Mouse (Mus musculus) forebrain, postnatal 0 days (tissue): Measurements from ENCODE around the gene Cacna1b. TPM values are rescaled to one million over a fixed set of nuclear protein-coding genes. Genes with fewer than 3 reads are reported as not detected.

Experiments used
- ATAC-seq: fragments of 200-750 bp; cut with Nextera tagmentation; 2 replicates; pipeline ENCODE4 v1.8.0; 2017; ENCODE audit warnings: mild to moderate bottlenecking, moderate library complexity
- DNase-seq: peaks from one replicate; pipeline ENCODE4 v3.0.0-alpha.2; 2015
- H3K27ac ChIP-seq: fragments of 300-500 bp; sonication (generic); 2 replicates; pipeline ENCODE4 v1.5.1; 2014; ENCODE audit warnings: low read depth, mild to moderate bottlenecking, antibody characterized with exemption, low read length, moderate library complexity, mixed read lengths
- H3K27me3 ChIP-seq: fragments of 300-500 bp; sonication (generic); 2 replicates; pipeline ENCODE4 v1.6.1; 2014; ENCODE audit warnings: mild to moderate bottlenecking, low read length, mixed read lengths; ENCODE audit not compliant: insufficient read depth
- H3K36me3 ChIP-seq: fragments of 300-500 bp; sonication (generic); 2 replicates; pipeline ENCODE4 v1.6.1; 2014; ENCODE audit warnings: mild to moderate bottlenecking, moderate library complexity; ENCODE audit not compliant: insufficient read depth
- H3K4me1 ChIP-seq: fragments of 300-500 bp; sonication (generic); 2 replicates; pipeline ENCODE4 v1.6.1; 2014; ENCODE audit warnings: antibody characterized with exemption; ENCODE audit not compliant: insufficient read depth
- H3K4me2 ChIP-seq: fragments of 300-500 bp; sonication (generic); 2 replicates; pipeline ENCODE4 v1.6.1; 2014; ENCODE audit warnings: low read depth, mild to moderate bottlenecking, moderate library complexity
- H3K4me3 ChIP-seq: fragments of 300-500 bp; sonication (generic); 2 replicates; pipeline ENCODE4 v1.5.1; 2014; ENCODE audit warnings: low read depth, low read length, mixed read lengths
- H3K9ac ChIP-seq: fragments of 300-500 bp; sonication (generic); 2 replicates; pipeline ENCODE4 v1.6.1; 2014; ENCODE audit warnings: mild to moderate bottlenecking
- H3K9me3 ChIP-seq: fragments of 300-500 bp; sonication (generic); 2 replicates; pipeline ENCODE4 v1.6.1; 2016; ENCODE audit warnings: low read length
- CTCF ChIP-seq: sonication (generic); IDR thresholded peaks from 2 replicates; pipeline ENCODE4 v1.5.1; 2016; ENCODE audit warnings: antibody characterized with exemption, control low read depth, low read depth
- WGBS: fragments of 180-500 bp; shearing (Covaris S2); extraction: QIAGEN DNeasy Blood & Tissue Kit; methylation state at CpG from one replicate; pipeline ENCODE4 v1.1.7; 2014; 5-methylcytosine and 5-hydroxymethylcytosine counted together
- polyA plus RNA-seq: library from polyadenylated mRNA; unstranded; fragments of >200 nt; fragmentation: Nextera tagmentation; extraction: Ambion mirVana; gene quantifications from 2 replicates; pipeline ENCODE4 v1.2.1, GENCODE M21; 2015
- total RNA-seq: library from RNA; depleted of rRNA; stranded (reverse); fragments of >200 nt; gene quantifications from 2 replicates; pipeline ENCODE4 v1.2.3, GENCODE M21; 2014

The Cacna1b gene
- total and polyA plus RNA-seq, 2 experiments from 2014 or later = 7.9 to 40.4 TPM

DNA sequence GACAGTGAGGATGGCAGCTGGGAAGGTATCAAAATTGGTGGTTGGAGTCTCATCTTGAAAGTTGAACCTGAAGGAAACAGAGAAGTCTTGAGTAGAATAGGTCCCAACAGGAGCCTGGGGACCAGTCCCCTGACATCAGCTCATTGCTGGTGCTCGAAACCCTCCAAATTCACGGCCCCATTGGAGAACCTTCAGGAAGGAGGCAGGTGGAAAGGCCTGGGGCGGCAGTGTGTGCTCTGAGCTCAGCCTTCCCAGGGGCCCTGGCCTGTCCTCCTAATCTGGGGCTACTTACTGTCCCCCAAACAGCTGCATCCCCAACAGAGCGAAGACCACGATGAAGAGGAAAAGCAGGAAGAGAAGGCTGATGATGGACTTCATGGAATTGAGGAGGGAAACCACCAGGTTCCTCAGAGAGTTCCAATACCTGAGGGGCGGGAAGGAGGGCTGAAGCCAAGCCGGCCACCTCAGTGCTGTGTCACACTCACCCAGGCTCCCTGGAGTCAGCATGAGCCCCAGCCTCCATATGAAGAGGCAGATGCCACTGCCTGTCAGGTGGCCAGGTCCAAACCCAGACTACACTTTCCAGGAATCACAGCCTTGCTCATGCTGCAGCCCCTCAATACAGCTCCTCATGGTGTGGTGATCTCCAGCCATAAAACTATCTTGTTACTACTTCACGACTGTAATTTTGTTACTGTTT is 65.5 kb downstream of the Cacna1b start:
- Histone ChIP-seq H3K9ac (no peak overlapping the region), H3K4me3 (no peak overlapping the region), H3K27ac (no peak overlapping the region), H3K9me3 (no peaks in the 10 kb centered on the region), H3K27me3 (no peaks in the 10 kb centered on the region), H3K4me2 (no peak overlapping the region), H3K36me3 (peaks cover 56% of the 10 kb centered on the region), H3K4me1 (no peaks in the 10 kb centered on the region)
- TF ChIP-seq CTCF = no peak
- no peak for DNase-seq
- no peak for ATAC-seq
- 92% methylated on average over 8 of the region's 8 CpGs for WGBS

DNA sequence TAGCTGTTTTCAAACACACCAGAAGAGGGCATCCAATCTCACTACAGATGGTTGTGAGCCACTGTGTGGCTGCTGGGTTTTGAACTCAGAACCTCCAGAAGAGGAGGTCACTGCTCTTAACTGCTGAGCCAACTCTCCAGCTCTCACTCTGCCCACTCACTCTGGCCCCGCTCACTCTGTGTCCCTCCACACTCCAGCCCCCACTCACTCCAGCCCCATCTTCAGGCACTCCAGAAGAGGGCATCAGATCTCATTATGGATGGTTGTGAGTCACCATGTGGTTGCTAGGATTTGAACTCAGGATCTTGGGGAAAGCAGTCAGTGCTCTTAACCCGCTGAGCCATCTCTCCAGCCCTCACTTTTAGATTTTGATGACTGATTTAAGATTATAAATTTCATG is 70.6 kb downstream of the Cacna1b start:
- WGBS = 93% methylated on average over 2 of the region's 2 CpGs
- Histone ChIP-seq H3K9me3 (no peaks in the 10 kb centered on the region), H3K27me3 (no peaks in the 10 kb centered on the region), H3K4me1 (no peaks in the 10 kb centered on the region), H3K9ac (no peak overlapping the region), H3K4me2 (no peak overlapping the region), H3K4me3 (no peak overlapping the region), H3K27ac (no peak overlapping the region), H3K36me3 (peaks cover 43% of the 10 kb centered on the region)
- ATAC-seq (no peak), DNase-seq (no peak)
- TF ChIP-seq CTCF = no peak

DNA sequence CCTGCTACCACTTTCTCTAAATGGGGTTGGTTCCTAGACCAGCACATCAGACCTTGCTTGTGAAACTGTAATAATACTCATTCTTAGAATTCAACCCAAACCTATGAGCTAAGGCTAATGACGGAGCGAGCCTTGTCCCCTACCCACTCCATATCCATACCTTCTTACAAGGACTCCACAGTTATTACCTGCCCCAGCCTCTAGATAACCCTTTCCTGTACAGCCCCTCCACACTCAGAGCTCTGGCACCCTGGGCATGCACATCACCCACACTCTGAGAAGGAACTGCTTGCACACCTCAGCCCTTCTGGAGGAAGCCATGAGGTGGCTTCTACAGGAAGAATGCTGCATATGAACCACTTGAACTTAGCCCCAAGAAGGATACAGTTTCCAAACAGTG is 72.6 kb downstream of the Cacna1b start:
- DNase-seq = no peak
- no peak overlapping the region for H3K4me3 ChIP-seq
- no peaks in the 10 kb centered on the region for H3K9me3 ChIP-seq
- no peak overlapping the region for H3K9ac ChIP-seq
- TF ChIP-seq CTCF = no peak
- 99% methylated on average over 2 of the region's 2 CpGs for WGBS
- no peak overlapping the region for H3K27ac ChIP-seq
- no peak overlapping the region for H3K4me2 ChIP-seq
- no peaks in the 10 kb centered on the region for H3K4me1 ChIP-seq
- H3K27me3 ChIP-seq = no peaks in the 10 kb centered on the region
- peaks cover 53% of the 10 kb centered on the region for H3K36me3 ChIP-seq
- ATAC-seq = no peak

DNA sequence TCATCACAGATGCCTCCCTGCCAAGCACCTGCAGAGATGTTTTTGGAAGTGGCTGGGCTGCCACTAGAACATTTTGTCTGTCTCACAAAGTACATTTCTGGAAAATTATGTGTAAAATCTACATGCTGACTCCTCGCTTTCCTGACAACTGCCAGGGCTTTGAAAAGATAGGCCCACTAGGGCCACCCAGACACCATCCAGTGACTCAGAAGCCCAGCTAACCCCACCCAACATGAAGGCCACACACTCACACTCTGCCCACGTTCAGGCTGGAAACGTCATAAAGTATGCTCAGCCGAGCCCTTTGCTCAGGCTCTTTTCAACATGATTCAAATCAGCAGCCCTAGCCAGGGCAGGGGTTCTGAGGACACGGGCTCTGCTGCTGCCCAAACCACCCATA is 77.6 kb downstream of the Cacna1b start:
- Histone ChIP-seq H3K9ac (no peak overlapping the region), H3K36me3 (peaks cover 73% of the 10 kb centered on the region), H3K4me1 (no peaks in the 10 kb centered on the region), H3K4me2 (no peak overlapping the region), H3K9me3 (no peaks in the 10 kb centered on the region), H3K4me3 (no peak overlapping the region), H3K27me3 (no peaks in the 10 kb centered on the region), H3K27ac (no peak overlapping the region)
- no peak for DNase-seq
- no peak for TF ChIP-seq CTCF
- 78% methylated on average over 5 of the region's 5 CpGs for WGBS
- no peak for ATAC-seq

DNA sequence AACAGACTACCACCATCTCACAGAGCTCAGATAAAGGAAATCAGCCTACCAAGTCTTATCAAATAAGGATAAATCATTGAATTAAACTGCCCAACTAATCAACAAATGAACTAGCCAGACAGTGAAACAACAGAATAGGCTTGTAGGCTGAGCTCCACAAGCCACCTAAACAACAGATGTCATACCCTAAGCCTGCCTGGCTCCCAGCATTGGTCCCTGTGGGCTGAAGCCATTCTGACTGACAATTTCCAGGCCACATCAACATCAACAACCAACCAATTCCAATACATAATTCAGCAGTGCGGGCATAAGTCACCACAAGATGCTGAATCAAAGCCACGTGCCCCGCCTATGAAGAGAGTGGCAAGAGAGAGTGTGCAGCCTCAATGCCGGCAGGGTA is 78.2 kb downstream of the Cacna1b start:
- no peaks in the 10 kb centered on the region for H3K27me3 ChIP-seq
- H3K4me1 ChIP-seq = no peaks in the 10 kb centered on the region
- H3K9me3 ChIP-seq = no peaks in the 10 kb centered on the region
- H3K36me3 ChIP-seq = peaks cover 68% of the 10 kb centered on the region
- no peak overlapping the region for H3K27ac ChIP-seq
- no peak overlapping the region for H3K9ac ChIP-seq
- TF ChIP-seq CTCF = no peak
- DNase-seq = no peak
- 84% methylated on average over 4 of the region's 4 CpGs for WGBS
- H3K4me2 ChIP-seq = no peak overlapping the region
- no peak overlapping the region for H3K4me3 ChIP-seq
- ATAC-seq = no peak; the same call in 1 of the 2 replicates

DNA sequence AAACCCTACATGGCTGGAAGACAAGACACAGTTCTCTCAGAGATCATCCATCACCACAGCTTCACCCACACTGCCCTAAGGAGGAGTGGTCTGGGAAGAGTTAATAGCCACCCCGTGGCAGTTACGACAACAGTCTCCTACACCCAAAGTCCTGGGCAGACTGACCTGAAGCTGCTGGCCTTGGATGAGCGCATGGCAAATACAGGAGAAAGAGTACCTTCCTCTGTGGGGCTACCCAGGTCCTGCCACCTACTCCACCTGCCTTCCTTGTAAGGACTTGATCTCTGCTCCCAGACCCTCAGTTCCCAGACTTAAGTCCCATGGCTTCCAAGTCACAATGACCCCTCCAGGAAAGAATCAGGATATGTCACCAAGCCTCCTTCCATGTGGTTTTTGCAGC is 79.7 kb downstream of the Cacna1b start:
- H3K4me1 ChIP-seq = no peaks in the 10 kb centered on the region
- H3K36me3 ChIP-seq = peaks cover 65% of the 10 kb centered on the region
- H3K4me2 ChIP-seq = no peak overlapping the region
- H3K9me3 ChIP-seq = no peaks in the 10 kb centered on the region
- no peaks in the 10 kb centered on the region for H3K27me3 ChIP-seq
- H3K9ac ChIP-seq = no peak overlapping the region
- 87% methylated on average over 3 of the region's 3 CpGs for WGBS
- H3K4me3 ChIP-seq = no peak overlapping the region
- ATAC-seq (no peak), DNase-seq (no peak)
- no peak overlapping the region for H3K27ac ChIP-seq
- TF ChIP-seq CTCF = no peak

DNA sequence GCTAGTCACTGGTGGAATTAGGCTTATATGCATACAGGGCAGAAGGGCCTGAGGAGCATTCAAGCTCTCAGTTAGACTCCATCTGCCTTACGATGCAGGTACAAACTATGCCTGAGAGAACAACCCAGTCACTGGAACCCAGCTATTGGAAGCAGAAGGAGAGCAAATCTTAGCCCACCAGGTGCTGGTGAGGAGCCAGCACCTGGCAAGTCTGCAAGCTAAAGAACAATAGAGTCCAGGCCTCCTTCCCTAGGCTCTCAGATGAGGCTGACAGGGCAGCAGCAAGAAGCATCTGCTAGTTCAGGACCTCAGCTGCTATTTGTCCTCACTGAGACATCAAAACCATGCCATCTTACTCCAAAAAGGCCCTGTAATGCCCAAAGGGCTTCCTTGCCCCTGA is 82.2 kb downstream of the Cacna1b start:
- H3K9ac ChIP-seq = no peak overlapping the region
- peaks cover 59% of the 10 kb centered on the region for H3K36me3 ChIP-seq
- no peak overlapping the region for H3K4me2 ChIP-seq
- no peaks in the 10 kb centered on the region for H3K4me1 ChIP-seq
- DNase-seq (no peak), ATAC-seq (no peak)
- WGBS = 96% methylated on average over 1 of the region's 1 CpGs
- H3K9me3 ChIP-seq = no peaks in the 10 kb centered on the region
- no peaks in the 10 kb centered on the region for H3K27me3 ChIP-seq
- H3K4me3 ChIP-seq = no peak overlapping the region
- TF ChIP-seq CTCF = no peak
- H3K27ac ChIP-seq = no peak overlapping the region
